In genomic region chr5:128703688-128704087, GRCm38 (mm10) we compare ENCODE assay signal across 11 mouse cellular contexts. TPM values are rescaled to one million over a fixed set of nuclear protein-coding genes. Genes with fewer than 3 reads are reported as not detected.
A peak's percentile ranks its signal among the peaks of the same experiment; 100 is the strongest.
DNase-seq lines count a peak whose midpoint lies in the region; ATAC-seq and TF ChIP-seq lines count a peak whose summit lies in the region.
"Had no signal": no experiment of that assay in that cellular context is flagged by ENCODE, and none has a peak within 500 bp of the region (broad histone marks: within the 10 kb centered on the region; RNA-seq: fewer than 3 reads in every experiment).

No protein-coding gene starts in this region.

- H3K4me2 ChIP-seq in intestine, embryonic 14.5 days (ENCODE audit: low read length): peak overlapping the region; percentile 31
- H3K4me2 ChIP-seq in intestine, postnatal 0 days (replicated peaks; ENCODE audit: low read depth): no peak overlapping the region
- H3K4me2 ChIP-seq in embryonic facial prominence, embryonic 12.5 days (replicated peaks): peak overlapping the region; percentile 39
- H3K4me2 ChIP-seq in intestine, embryonic 16.5 days (ENCODE audit: low read depth, low read length): 0 out of 2 replicates have a peak overlapping the region, but pooled peaks have one; percentile 19
- peak overlapping the region; percentile 41; the same call in 1 of the 2 replicates for H3K4me2 ChIP-seq in neural tube, embryonic 13.5 days

- DNase-seq in intestine, embryonic 14.5 days (ENCODE audit: low spot score): no peak
- DNase-seq in layer of hippocampus, adult 8-10 months (ENCODE audit: low spot score in 2 of 2): no peak
- DNase-seq in lung, postnatal 4 days: no peak
- DNase-seq in spleen, postnatal 4 days (ENCODE audit: low spot score in 2 of 2): no peak
- DNase-seq: heart, postnatal 4 days had no signal

- no peaks in the 10 kb centered on the region for H3K9me3 ChIP-seq in intestine, embryonic 14.5 days (ENCODE audit: control insufficient read depth, low read length)
- no peaks in the 10 kb centered on the region for H3K9me3 ChIP-seq in intestine, postnatal 0 days (ENCODE audit: control insufficient read depth)
- H3K9me3 ChIP-seq in embryonic facial prominence, embryonic 12.5 days: peaks cover 6% of the 10 kb centered on the region; the same call in 1 of the 2 replicates
- no peaks in the 10 kb centered on the region for H3K9me3 ChIP-seq in intestine, embryonic 16.5 days (ENCODE audit: control insufficient read depth, low read length)
- peaks cover 5% of the 10 kb centered on the region for H3K9me3 ChIP-seq in neural tube, embryonic 13.5 days

- no peaks in the 10 kb centered on the region for H3K27me3 ChIP-seq in intestine, embryonic 14.5 days (replicated peaks; ENCODE audit: control insufficient read depth, insufficient read depth, low read length)
- H3K27me3 ChIP-seq in intestine, postnatal 0 days (replicated peaks; ENCODE audit: control insufficient read depth, insufficient read depth, low read length): no peaks in the 10 kb centered on the region
- no peaks in the 10 kb centered on the region for H3K27me3 ChIP-seq in embryonic facial prominence, embryonic 12.5 days
- no peaks in the 10 kb centered on the region for H3K27me3 ChIP-seq in intestine, embryonic 16.5 days (replicated peaks; ENCODE audit: control insufficient read depth, insufficient read depth, low read length)
- H3K27me3 ChIP-seq in neural tube, embryonic 13.5 days: no peaks in the 10 kb centered on the region

- no peaks in the 10 kb centered on the region for H3K36me3 ChIP-seq in intestine, embryonic 14.5 days (ENCODE audit: control insufficient read depth, insufficient read depth, low read length)
- no peaks in the 10 kb centered on the region for H3K36me3 ChIP-seq in intestine, postnatal 0 days (ENCODE audit: control insufficient read depth, insufficient read depth)
- H3K36me3 ChIP-seq in embryonic facial prominence, embryonic 12.5 days: no peaks in the 10 kb centered on the region
- no peaks in the 10 kb centered on the region for H3K36me3 ChIP-seq in intestine, embryonic 16.5 days (ENCODE audit: control insufficient read depth, insufficient read depth, low read length)
- no peaks in the 10 kb centered on the region for H3K36me3 ChIP-seq in neural tube, embryonic 13.5 days

- no peak overlapping the region for H3K4me3 ChIP-seq in intestine, embryonic 14.5 days (ENCODE audit: low read depth, low read length)
- no peak overlapping the region for H3K4me3 ChIP-seq in intestine, postnatal 0 days (ENCODE audit: low read depth, low read length)
- H3K4me3 ChIP-seq in embryonic facial prominence, embryonic 12.5 days: no peak overlapping the region
- no peak overlapping the region for H3K4me3 ChIP-seq in intestine, embryonic 16.5 days (ENCODE audit: low read length)
- no peak overlapping the region for H3K4me3 ChIP-seq in neural tube, embryonic 13.5 days

- WGBS in intestine, embryonic 14.5 days: 38% methylated on average over 10 of the region's 10 CpGs
- WGBS in intestine, postnatal 0 days: 30% methylated on average over 10 of the region's 10 CpGs
- 16% methylated on average over 10 of the region's 10 CpGs for WGBS in embryonic facial prominence, embryonic 12.5 days
- WGBS in intestine, embryonic 16.5 days: 29% methylated on average over 10 of the region's 10 CpGs
- 8% methylated on average over 10 of the region's 10 CpGs for WGBS in neural tube, embryonic 13.5 days

- no peak overlapping the region for H3K27ac ChIP-seq in intestine, embryonic 14.5 days (ENCODE audit: low read depth)
- H3K27ac ChIP-seq in intestine, postnatal 0 days (ENCODE audit: low read depth, low read length): no peak overlapping the region
- H3K27ac ChIP-seq in embryonic facial prominence, embryonic 12.5 days: no peak overlapping the region
- no peak overlapping the region for H3K27ac ChIP-seq in intestine, embryonic 16.5 days (ENCODE audit: low read length)
- peak overlapping the region; percentile 62 for H3K27ac ChIP-seq in neural tube, embryonic 13.5 days (replicated peaks)
- H3K27ac ChIP-seq: liver, embryonic 14.5 days had no signal

- H3K4me1 ChIP-seq in intestine, embryonic 14.5 days (replicated peaks; ENCODE audit: control insufficient read depth, insufficient read depth, low read length): no peaks in the 10 kb centered on the region
- H3K4me1 ChIP-seq in intestine, postnatal 0 days (replicated peaks; ENCODE audit: control insufficient read depth, insufficient read depth, low read length): no peaks in the 10 kb centered on the region
- H3K4me1 ChIP-seq in embryonic facial prominence, embryonic 12.5 days: peaks cover 11% of the 10 kb centered on the region
- H3K4me1 ChIP-seq in intestine, embryonic 16.5 days (ENCODE audit: control insufficient read depth, insufficient read depth, low read length): no peaks in the 10 kb centered on the region
- H3K4me1 ChIP-seq in neural tube, embryonic 13.5 days (replicated peaks): peaks cover 14% of the 10 kb centered on the region

- no peak for TF ChIP-seq CTCF in intestine, postnatal 0 days (IDR thresholded peaks at IDR 0.05; ENCODE audit: low read depth)

- no peak for ATAC-seq in intestine, embryonic 14.5 days (replicated peaks; ENCODE audit: low FRiP score, low TSS enrichment, low read depth)
- ATAC-seq in intestine, postnatal 0 days: no peak
- no peak for ATAC-seq in embryonic facial prominence, embryonic 12.5 days (ENCODE audit: insufficient number of reproducible peaks, insufficient read depth, low FRiP score, low TSS enrichment)
- ATAC-seq in intestine, embryonic 16.5 days: no peak
- no peak for ATAC-seq in neural tube, embryonic 13.5 days (ENCODE audit: low read depth)

- H3K9ac ChIP-seq in intestine, embryonic 14.5 days (ENCODE audit: low read length): no peak overlapping the region
- H3K9ac ChIP-seq in intestine, postnatal 0 days (ENCODE audit: low read depth, low read length): no peak overlapping the region
- no peak overlapping the region for H3K9ac ChIP-seq in embryonic facial prominence, embryonic 12.5 days
- no peak overlapping the region for H3K9ac ChIP-seq in intestine, embryonic 16.5 days (ENCODE audit: low read depth, low read length)
- H3K9ac ChIP-seq in neural tube, embryonic 13.5 days: 0 out of 2 replicates have a peak overlapping the region, but pooled peaks have one; percentile 6
- H3K9ac ChIP-seq: liver, embryonic 14.5 days had no signal

RNA-seq across cellular contexts. Expression of gene Piwil1, which starts 1.4 kb away (rescaled TPM):
- not detected in 2 replicates for polyA plus RNA-seq in intestine, embryonic 14.5 days (2014; fragmentation: Nextera tagmentation; extraction: Ambion mirVana)
- polyA plus RNA-seq in intestine, postnatal 0 days (2015; fragmentation: Nextera tagmentation; extraction: Ambion mirVana): not detected in 2 replicates
- polyA plus RNA-seq in embryonic facial prominence, embryonic 12.5 days (2016; fragmentation: Nextera tagmentation; extraction: Ambion mirVana): 0.15 TPM in 1 of 2 replicates, not detected in the other
- not detected in 2 replicates for polyA plus RNA-seq in intestine, embryonic 16.5 days (2015; fragmentation: Nextera tagmentation; extraction: Ambion mirVana)
- polyA plus RNA-seq in neural tube, embryonic 13.5 days (2015; fragmentation: Nextera tagmentation; extraction: Ambion mirVana): 0.07 and 0.14 TPM in 2 replicates
- not detected for total RNA-seq in layer of hippocampus, adult 8-10 months (2022)
- total RNA-seq: heart, postnatal 4 days had no signal
- polyA plus RNA-seq: liver, embryonic 14.5 days; thymus, postnatal 0 days had no signal
